Mouse (Mus musculus) bone marrow macrophage, adult 2 months (primary cell): ENCODE measurements around the gene Wipf2.

Source experiments
- CTCF ChIP-seq: IDR thresholded peaks from 2 replicates; pipeline ENCODE4 v1.5.1; 2012; ENCODE audit warnings: low read depth, mild to moderate bottlenecking, low read length, moderate library complexity
- POLR2A ChIP-seq: IDR thresholded peaks from 2 replicates; pipeline ENCODE4 v1.6.1; 2012; ENCODE audit warnings: mild to moderate bottlenecking, low read depth, low read length, borderline replicate concordance

- TF ChIP-seq CTCF (no peak), POLR2A (no peak)
Measured at GRCm38 (mm10) chr11:98930773-98931512, 67.5 kb downstream of the Wipf2 start.
